Mouse (Mus musculus) heart, adult 2 months (tissue): ENCODE results near the gene Fndc3b.

Source experiments
- CTCF ChIP-seq: fragments of 200-600 bp; IDR thresholded peaks from 2 replicates; pipeline ENCODE4 v1.8.1; 2022; ENCODE audit warnings: antibody characterized with exemption, mild to moderate bottlenecking, moderate library complexity
- POLR2A ChIP-seq: fragments of 200-500 bp; IDR thresholded peaks from 2 replicates; pipeline ENCODE4 v1.6.1; 2011; ENCODE audit warnings: mild to moderate bottlenecking, low read depth, low read length, control low read depth; ENCODE audit not compliant: insufficient read depth

DNA sequence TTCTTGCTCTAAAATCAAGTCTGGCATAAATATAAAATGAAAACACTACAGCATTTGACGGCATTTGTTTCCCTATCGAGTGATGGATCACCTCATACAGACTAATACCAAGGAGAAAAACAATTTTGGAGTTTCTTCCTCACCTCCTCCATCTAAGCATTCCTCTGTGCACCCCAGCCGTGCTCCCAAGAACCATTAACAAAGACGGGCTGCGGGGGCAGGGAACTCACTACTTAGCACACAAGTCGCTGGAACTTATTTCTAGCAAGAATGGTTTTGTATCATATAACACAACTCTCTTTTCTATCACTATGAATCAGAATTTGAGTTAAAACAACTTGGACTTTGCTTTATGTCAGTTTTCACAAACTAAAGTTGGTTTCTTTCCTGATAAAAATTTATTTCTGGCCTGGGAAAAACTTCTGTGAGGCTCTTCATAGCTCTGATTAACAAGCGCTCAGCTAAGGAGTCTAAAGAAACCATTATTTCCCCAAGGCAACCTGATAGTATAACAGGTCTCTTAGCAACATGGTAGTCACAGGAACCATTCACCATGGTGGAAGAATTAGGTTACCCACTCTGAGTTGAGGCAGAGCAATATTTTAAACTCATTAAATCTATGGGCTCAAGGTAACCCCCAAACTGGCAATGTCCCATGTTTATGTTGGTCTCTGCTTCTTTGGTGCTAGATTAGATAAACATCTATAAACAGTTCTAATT lies 131.1 kb downstream of the Fndc3b start:
- TF ChIP-seq CTCF (no peak), POLR2A (no peak)
